Mouse (Mus musculus) myocyte (in vitro differentiated cells): Measurements from ENCODE around the gene Cst7. TPM values are rescaled to one million over a fixed set of nuclear protein-coding genes. Genes with fewer than 3 reads are reported as not detected.
"Not testable (repeated sequence)": the region's sequence is repeated elsewhere in the genome, so short reads cannot be mapped to it uniquely, and the experiment has no call there.

ENCODE experiments used
- H3K27me3 ChIP-seq: one replicate; pipeline ENCODE4 v1.6.1; 2011; ENCODE audit not compliant: control insufficient read depth, insufficient read depth, insufficient read length
- H3K36me3 ChIP-seq: one replicate; pipeline ENCODE4 v1.6.1; 2011; ENCODE audit not compliant: control insufficient read depth, insufficient read depth
- H3K4me2 ChIP-seq: one replicate; pipeline ENCODE4 v1.6.1; 2011; ENCODE audit warnings: low read depth, control low read depth
- H3K4me3 ChIP-seq: one replicate; pipeline ENCODE4 v1.5.1; 2011; ENCODE audit warnings: mild to moderate bottlenecking, control low read depth, moderate library complexity
- H3K79me2 ChIP-seq: one replicate; pipeline ENCODE4 v1.6.1; 2011; ENCODE audit not compliant: control insufficient read depth, insufficient read depth
- H3ac ChIP-seq: one replicate; pipeline ENCODE4 v1.6.1; 2011; ENCODE audit not compliant: control insufficient read depth, insufficient read length
- CEBPB ChIP-seq: IDR thresholded peaks from 2 replicates; pipeline ENCODE4 v1.6.1; 2011; ENCODE audit warnings: mild to moderate bottlenecking, moderate library complexity; ENCODE audit not compliant: poor library complexity, insufficient read depth, severe bottlenecking
- E2F4 ChIP-seq: IDR thresholded peaks from one replicate; pipeline ENCODE4 v1.6.1; 2011; ENCODE audit warnings: mild to moderate bottlenecking, control low read depth, moderate library complexity; ENCODE audit not compliant: insufficient read depth
- MAX ChIP-seq: IDR thresholded peaks from one replicate; pipeline ENCODE4 v1.6.1; 2011; ENCODE audit warnings: low read depth, mild to moderate bottlenecking, control low read depth
- MYOD1 ChIP-seq, 3 experiments: IDR thresholded peaks; one replicate each; pipeline ENCODE4 v1.6.1; 2011; ENCODE audit warnings: control low read depth in 2 of 3, low read depth in 2 of 3, mild to moderate bottlenecking in 2 of 3, moderate library complexity in 1 of 3; ENCODE audit not compliant: insufficient read length in 2 of 3, control insufficient read depth in 1 of 3
- MYOG ChIP-seq, 3 experiments: IDR thresholded peaks; one replicate each; pipeline ENCODE4 v1.6.1; 2011; ENCODE audit warnings: control low read depth in 2 of 3, low read depth in 2 of 3, mild to moderate bottlenecking in 2 of 3; ENCODE audit not compliant: insufficient read length in 2 of 3, control insufficient read depth in 1 of 3, insufficient read depth in 1 of 3
- POLR2A ChIP-seq: IDR thresholded peaks from one replicate; pipeline ENCODE4 v1.6.1; 2011; ENCODE audit warnings: low read depth, mild to moderate bottlenecking, control low read depth, moderate library complexity; ENCODE audit not compliant: insufficient read length
- POLR2AphosphoS2 ChIP-seq: IDR thresholded peaks from one replicate; pipeline ENCODE4 v1.6.1; 2011; ENCODE audit warnings: low read depth, control low read depth; ENCODE audit not compliant: insufficient read length
- REST ChIP-seq: IDR thresholded peaks from one replicate; pipeline ENCODE4 v1.6.1; 2011; ENCODE audit warnings: mild to moderate bottlenecking, control low read depth, moderate library complexity; ENCODE audit not compliant: insufficient read depth, insufficient read length
- SRF ChIP-seq: IDR thresholded peaks from one replicate; pipeline ENCODE4 v1.6.1; 2011; ENCODE audit warnings: low read depth; ENCODE audit not compliant: control insufficient read depth, insufficient read length
- TCF12 ChIP-seq: IDR thresholded peaks from one replicate; pipeline ENCODE4 v1.6.1; 2011; ENCODE audit warnings: mild to moderate bottlenecking, control low read depth; ENCODE audit not compliant: poor library complexity, insufficient read depth, severe bottlenecking
- TCF3 ChIP-seq: IDR thresholded peaks from one replicate; pipeline ENCODE4 v1.6.1; 2011; ENCODE audit warnings: low read depth, control low read depth; ENCODE audit not compliant: insufficient read length
- USF1 ChIP-seq: IDR thresholded peaks from one replicate; pipeline ENCODE4 v1.6.1; 2011; ENCODE audit warnings: low read depth, mild to moderate bottlenecking, control low read depth, moderate library complexity
- polyA plus RNA-seq: library from polyadenylated mRNA; unstranded; fragments of >200 nt; fragmentation: generic; extraction: Trizol; gene quantifications from one replicate; pipeline ENCODE4 v1.2.1, GENCODE M21; 2012; ENCODE audit warnings: missing spikeins

Cst7 gene
- polyA plus RNA-seq: not detected

GRCm38 (mm10) chr2:150569847-150570590 lies at the start of gene Cst7:
Cst7 (plus strand) TSS chr2:150570415.
- no peak for TF ChIP-seq TCF3
- TF ChIP-seq SRF: no peak
- TF ChIP-seq MYOG (IDR thresholded peaks at IDR 0.05; ENCODE audit: control insufficient read depth in 1 of 3, insufficient read depth in 1 of 3, insufficient read length in 2 of 3, low read depth in 2 of 3): no peak
- TF ChIP-seq MAX: no peak
- Histone ChIP-seq H3K79me2 (no peaks in the 10 kb centered on the region), H3ac (no peak within 1 kb of the TSS), H3K4me3 (no peak within 1 kb of the TSS), H3K4me2 (no peak within 1 kb of the TSS), H3K27me3 (no peaks in the 10 kb centered on the region), H3K36me3 (no peaks in the 10 kb centered on the region)

GRCm38 (mm10) chr2:150525703-150526207 lies 44.5 kb upstream of the Cst7 start:
- Histone ChIP-seq H3K36me3 (no peaks in the 10 kb centered on the region), H3K4me3 (no peak overlapping the region), H3K79me2 (no peaks in the 10 kb centered on the region), H3ac (no peak overlapping the region), H3K27me3 (no peaks in the 10 kb centered on the region), H3K4me2 (no peak overlapping the region)
- TF ChIP-seq TCF12 (no peak), USF1 (no peak), POLR2A (no peak), SRF (no peak), POLR2AphosphoS2 (no peak)

- H3K4me3 ChIP-seq, H3K27me3 ChIP-seq, H3K4me2 ChIP-seq, H3ac ChIP-seq, H3K79me2 ChIP-seq, H3K36me3 ChIP-seq: not testable (repeated sequence)
Observed at GRCm38 (mm10) chr2:150549576-150549975, 20.6 kb upstream of the Cst7 start.

GRCm38 (mm10) chr2:150558568-150558967 lies 11.6 kb upstream of the Cst7 start:
- Histone ChIP-seq H3K36me3 (no peaks in the 10 kb centered on the region), H3K27me3 (no peaks in the 10 kb centered on the region), H3K4me3 (no peak overlapping the region), H3K4me2 (no peak overlapping the region), H3ac (no peak overlapping the region), H3K79me2 (no peaks in the 10 kb centered on the region)
- no peak for TF ChIP-seq MAX
- no peak for TF ChIP-seq TCF3
- no peak for TF ChIP-seq REST
- TF ChIP-seq CEBPB: peak; percentile 14; the same call in 1 of the 2 replicates
- no peak for TF ChIP-seq USF1

GRCm38 (mm10) chr2:150567051-150567450 lies 3.2 kb upstream of the Cst7 start:
- H3ac ChIP-seq: no peak overlapping the region
- H3K36me3 ChIP-seq: no peaks in the 10 kb centered on the region
- H3K4me2 ChIP-seq: no peak overlapping the region
- H3K4me3 ChIP-seq: no peak overlapping the region
- H3K79me2 ChIP-seq: no peaks in the 10 kb centered on the region
- TF ChIP-seq MYOG (IDR thresholded peaks at IDR 0.05; ENCODE audit: control insufficient read depth in 1 of 3, insufficient read depth in 1 of 3, insufficient read length in 2 of 3, low read depth in 2 of 3): no peak
- TF ChIP-seq USF1: no peak
- no peak for TF ChIP-seq E2F4
- peak in 1 of 3 experiments; percentile 30 for TF ChIP-seq MYOD1 (IDR thresholded peaks at IDR 0.05; ENCODE audit: control insufficient read depth in 1 of 3, insufficient read length in 2 of 3, low read depth in 2 of 3)
- no peaks in the 10 kb centered on the region for H3K27me3 ChIP-seq

- Histone ChIP-seq H3K27me3 (no peaks in the 10 kb centered on the region), H3K4me3 (no peak overlapping the region), H3K79me2 (no peaks in the 10 kb centered on the region), H3K4me2 (no peak overlapping the region), H3K36me3 (no peaks in the 10 kb centered on the region), H3ac (no peak overlapping the region)
- TF ChIP-seq TCF3 (no peak), E2F4 (no peak), REST (no peak), MYOG (IDR thresholded peaks at IDR 0.05; ENCODE audit: control insufficient read depth in 1 of 3, insufficient read depth in 1 of 3, insufficient read length in 2 of 3, low read depth in 2 of 3) (no peak), TCF12 (no peak)
Observed at GRCm38 (mm10) chr2:150570761-150571160, 546 bp downstream of the Cst7 start.
